Mouse (Mus musculus): ENCODE measurements around the gene Olfr857. TPM values are rescaled to one million over a fixed set of nuclear protein-coding genes. Genes with fewer than 3 reads are reported as not detected.
"Not testable (repeated sequence)": the region's sequence is repeated elsewhere in the genome, so short reads cannot be mapped to it uniquely, and the experiment has no call there.

Gene Olfr857
- polyA plus RNA-seq (2012; rRNA removed) = 0.05 TPM in 1 of 2 replicates, not detected in the other

DNA sequence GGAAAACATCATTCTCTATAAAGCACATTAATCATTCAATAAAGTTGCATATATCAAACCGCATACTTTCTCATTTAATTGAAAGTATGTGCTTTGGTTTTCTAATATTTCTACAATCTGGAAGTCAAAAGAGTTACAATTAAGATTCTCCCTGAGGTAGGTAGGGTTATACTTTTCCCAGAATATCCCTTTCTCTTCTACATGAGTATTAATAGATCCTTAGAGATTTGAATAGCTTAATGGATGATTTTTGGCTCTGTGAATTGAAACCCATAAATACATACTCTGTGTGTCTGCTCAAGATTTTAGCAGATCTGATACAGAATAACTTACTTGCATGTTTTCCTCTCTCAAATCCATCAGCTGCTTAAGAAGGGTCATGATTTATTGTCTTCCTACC is at the start of gene Olfr857:
TSS of gene Olfr857 (plus strand) at position 301 of the 400 bp plus-strand sequence.
- TF ChIP-seq CTCF (IDR thresholded peaks at IDR 0.05; ENCODE audit: borderline replicate concordance, extremely low read depth, insufficient read depth, insufficient read length) = no peak
- TF ChIP-seq POLR2A (IDR thresholded peaks at IDR 0.05; ENCODE audit: borderline replicate concordance, extremely low read depth, insufficient read depth, insufficient read length, poor library complexity, severe bottlenecking) = no peak
- no peak for DNase-seq (ENCODE audit: low read depth)

DNA sequence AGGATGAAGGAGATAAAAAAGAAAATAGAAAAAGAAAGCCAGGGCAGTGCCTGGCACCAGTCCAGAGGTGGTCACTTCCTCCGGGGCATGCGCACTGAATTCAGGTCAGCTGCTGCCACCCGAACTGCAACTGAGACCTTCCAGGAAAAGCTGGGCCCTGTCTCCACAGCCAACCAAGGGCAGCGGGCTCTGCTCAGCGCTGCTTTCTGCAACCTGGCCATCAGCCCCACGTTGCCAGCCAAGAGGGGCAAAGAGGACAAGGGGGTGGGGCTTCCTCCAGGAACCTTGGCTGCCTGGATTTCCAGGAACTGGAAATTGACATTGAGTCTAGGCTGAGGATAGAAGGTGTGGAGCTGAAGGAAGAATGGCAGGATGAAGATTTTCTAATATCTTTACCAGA is 19.0 kb upstream of the Olfr857 start:
- no peak for TF ChIP-seq CTCF (IDR thresholded peaks at IDR 0.05; ENCODE audit: borderline replicate concordance, extremely low read depth, insufficient read depth, insufficient read length)
- no peak for TF ChIP-seq POLR2A (IDR thresholded peaks at IDR 0.05; ENCODE audit: borderline replicate concordance, extremely low read depth, insufficient read depth, insufficient read length, poor library complexity, severe bottlenecking)
- DNase-seq (ENCODE audit: low read depth) = no peak

- TF ChIP-seq POLR2A (IDR thresholded peaks at IDR 0.05; ENCODE audit: borderline replicate concordance, extremely low read depth, insufficient read depth, insufficient read length, poor library complexity, severe bottlenecking) (no peak), CTCF (IDR thresholded peaks at IDR 0.05; ENCODE audit: borderline replicate concordance, extremely low read depth, insufficient read depth, insufficient read length) (no peak)
- no peak for DNase-seq (ENCODE audit: low read depth)
These were observed 17.8 kb upstream of the Olfr857 start for GRCm38 (mm10) chr9:19691426-19691825.

DNA sequence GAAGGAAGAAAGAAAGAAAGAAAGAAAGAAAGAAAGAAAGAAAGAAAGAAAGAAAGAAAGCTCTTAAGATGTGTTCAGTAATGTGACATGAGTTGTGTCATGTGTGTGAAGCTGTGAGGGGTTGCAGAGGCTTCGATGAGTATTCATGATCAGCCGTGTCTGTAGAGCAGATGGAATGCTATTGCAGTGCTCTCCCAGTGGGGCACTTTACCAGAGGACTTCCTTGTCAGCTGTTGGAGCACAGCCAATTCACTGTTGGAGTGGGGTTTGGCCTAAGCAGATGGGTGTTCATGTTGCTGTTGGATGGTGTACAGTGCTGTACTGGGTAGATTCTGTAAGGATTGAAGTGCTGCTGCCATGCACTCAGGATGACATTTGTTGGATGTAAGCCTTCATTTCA is 16.8 kb upstream of the Olfr857 start:
- DNase-seq (ENCODE audit: low read depth) = peak; percentile 14

DNA sequence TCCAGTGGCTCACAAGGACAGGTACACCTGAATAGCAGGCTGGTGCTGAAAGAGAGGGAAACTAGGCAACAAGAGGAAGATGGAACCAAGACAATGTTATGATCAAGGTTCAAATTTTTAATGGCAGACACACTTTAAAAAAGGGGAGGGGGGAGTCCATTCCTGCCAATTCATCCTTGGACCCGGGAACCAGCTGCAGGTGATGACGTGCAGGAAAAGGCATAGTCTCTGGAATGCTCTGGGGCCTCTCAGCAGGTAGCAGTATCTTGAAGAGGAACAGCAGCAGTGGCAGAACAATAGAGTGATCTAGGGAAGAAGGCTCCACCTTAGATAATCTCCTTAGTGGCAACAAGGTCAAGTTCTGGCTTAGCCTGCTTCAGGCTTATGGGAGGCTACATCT is 14.9 kb upstream of the Olfr857 start:
- not testable (repeated sequence) for DNase-seq (ENCODE audit: low read depth)

More for the DNA sequence above, 16.8 kb upstream of the Olfr857 start:
- TF ChIP-seq CTCF (IDR thresholded peaks at IDR 0.05; ENCODE audit: borderline replicate concordance, extremely low read depth, insufficient read depth, insufficient read length) = no peak
- no peak for TF ChIP-seq POLR2A (IDR thresholded peaks at IDR 0.05; ENCODE audit: borderline replicate concordance, extremely low read depth, insufficient read depth, insufficient read length, poor library complexity, severe bottlenecking)

DNA sequence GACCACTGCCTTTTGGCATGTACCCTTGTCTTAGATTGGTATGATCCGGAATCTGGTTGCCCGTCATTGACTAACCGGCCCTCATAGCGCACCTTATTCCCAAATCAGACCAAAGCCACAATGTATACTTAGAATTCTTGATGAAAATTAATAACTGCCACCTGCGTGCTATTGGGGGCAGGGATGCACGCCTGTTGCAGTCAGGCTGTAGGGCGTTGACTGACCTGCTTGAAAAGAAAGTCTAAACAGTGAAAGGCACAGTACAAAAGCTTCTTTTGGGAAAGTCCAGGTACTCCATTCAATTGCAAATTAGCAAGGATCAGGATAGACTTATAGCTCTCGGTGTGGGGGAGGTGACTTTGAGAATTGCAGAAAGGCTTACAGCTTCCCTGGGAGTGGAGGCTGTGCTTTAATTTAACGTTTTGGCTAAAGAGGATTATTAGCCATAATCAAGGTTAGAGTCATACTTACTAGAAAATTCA is 14.3 kb upstream of the Olfr857 start:
- not testable (repeated sequence) for DNase-seq (ENCODE audit: low read depth)

DNA sequence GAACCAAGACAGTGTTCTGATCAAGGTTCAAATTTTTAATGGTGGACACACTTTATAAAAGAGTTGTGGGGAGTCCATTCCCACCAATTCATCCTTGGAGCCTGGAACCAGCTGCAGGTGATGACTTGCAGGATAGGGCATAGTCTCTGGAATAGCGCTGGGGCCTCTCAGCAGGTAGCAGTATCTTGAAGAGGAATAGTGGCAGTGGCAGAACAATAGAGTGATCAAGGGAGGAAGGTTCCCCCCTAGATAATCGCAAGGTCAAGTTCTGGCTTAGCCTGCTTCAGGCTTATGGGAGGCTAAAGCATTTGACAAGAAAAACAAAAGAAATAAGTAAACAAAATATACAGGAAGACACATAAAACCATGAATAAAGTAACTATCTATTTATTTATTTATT is 4.7 kb upstream of the Olfr857 start:
- DNase-seq (ENCODE audit: low read depth) = not testable (repeated sequence)

Other genes with a start within 250 kb of the Olfr857 start
- gene Olfr850, start 231.2 kb upstream of the Olfr857 start, polyA plus RNA-seq (2012; rRNA removed) = not detected in 2 replicates
- not detected in 2 replicates for gene Olfr851, start 216.1 kb upstream of the Olfr857 start, polyA plus RNA-seq (2012; rRNA removed)
- gene Olfr853, start 168.4 kb upstream of the Olfr857 start, polyA plus RNA-seq (2012; rRNA removed) = not detected in 2 replicates
- not detected in 2 replicates for gene Olfr854, start 142.1 kb upstream of the Olfr857 start, polyA plus RNA-seq (2012; rRNA removed)
- not detected in 2 replicates for gene Olfr855, start 126.8 kb upstream of the Olfr857 start, polyA plus RNA-seq (2012; rRNA removed)
- 28.0 and 32.7 TPM in 2 replicates for gene Zfp317, start 87.3 kb upstream of the Olfr857 start, polyA plus RNA-seq (2012; rRNA removed)
- not detected in 2 replicates for gene Olfr58, start 70.8 kb downstream of the Olfr857 start, polyA plus RNA-seq (2012; rRNA removed)
- gene Olfr859, start 95.5 kb downstream of the Olfr857 start, polyA plus RNA-seq (2012; rRNA removed) = not detected in 2 replicates
- gene Olfr860, start 140.3 kb downstream of the Olfr857 start, polyA plus RNA-seq (2012; rRNA removed) = not detected in 2 replicates
- not detected in 2 replicates for gene Olfr862, start 178.6 kb downstream of the Olfr857 start, polyA plus RNA-seq (2012; rRNA removed)
- not detected in 2 replicates for gene Olfr77, start 207.4 kb downstream of the Olfr857 start, polyA plus RNA-seq (2012; rRNA removed)

All from brain, embryonic 14.5 days (tissue).